Mouse (Mus musculus) mature B cell (primary cell): Measurements from ENCODE around the gene Klf7.

Source experiments
- in situ Hi-C: fragments of 300-500 bp; cut with MboI; formaldehyde crosslinking; loops from 2 replicates; pipeline ENCODE4 v1.14.3; 2019

Klf7 gene

DNA sequence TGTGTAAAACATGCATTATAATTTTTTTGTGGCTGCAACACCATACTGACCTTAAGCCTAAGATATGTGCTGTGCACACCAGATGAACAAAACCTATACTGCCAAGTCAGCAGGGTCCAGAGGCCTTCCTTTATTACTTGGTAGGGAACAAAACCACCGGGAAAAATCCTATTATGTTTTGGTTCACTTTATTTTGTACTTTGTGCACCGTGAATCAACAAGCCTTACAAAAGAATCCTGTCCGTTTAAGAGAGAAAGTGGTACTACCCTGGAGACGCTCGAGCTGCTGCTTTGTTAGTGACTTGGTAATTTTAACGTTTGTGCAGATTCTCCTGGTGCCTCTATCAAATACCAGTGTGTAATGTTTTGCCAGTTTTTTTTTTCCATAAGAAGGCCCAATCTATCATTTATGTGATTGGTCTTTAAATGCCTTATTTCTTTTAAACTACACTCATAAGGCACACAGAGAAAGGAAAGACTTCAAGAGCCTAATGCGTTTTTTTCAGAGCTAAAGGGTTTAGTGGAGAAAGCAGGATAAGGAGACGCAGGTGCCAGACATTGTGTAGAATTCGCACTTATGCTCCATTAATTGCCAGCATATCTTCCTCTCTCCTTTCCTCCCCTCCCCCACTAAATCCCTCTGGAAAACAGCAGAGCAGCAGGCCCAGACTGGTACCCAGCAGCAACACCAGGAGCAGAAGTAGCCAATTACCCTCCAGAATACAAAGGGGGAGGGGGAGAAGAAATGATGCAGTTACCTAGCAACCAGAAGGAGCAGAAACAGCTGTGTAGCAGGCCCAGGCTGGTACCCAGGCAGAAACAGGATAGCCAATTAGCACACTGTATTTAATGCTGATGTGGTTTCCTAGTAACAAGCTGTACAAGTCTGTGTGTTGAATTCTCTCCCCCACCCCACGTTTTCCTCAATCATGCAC lies 55.5 kb downstream of the Klf7 start:
- in situ Hi-C loops, result no loop called here

DNA sequence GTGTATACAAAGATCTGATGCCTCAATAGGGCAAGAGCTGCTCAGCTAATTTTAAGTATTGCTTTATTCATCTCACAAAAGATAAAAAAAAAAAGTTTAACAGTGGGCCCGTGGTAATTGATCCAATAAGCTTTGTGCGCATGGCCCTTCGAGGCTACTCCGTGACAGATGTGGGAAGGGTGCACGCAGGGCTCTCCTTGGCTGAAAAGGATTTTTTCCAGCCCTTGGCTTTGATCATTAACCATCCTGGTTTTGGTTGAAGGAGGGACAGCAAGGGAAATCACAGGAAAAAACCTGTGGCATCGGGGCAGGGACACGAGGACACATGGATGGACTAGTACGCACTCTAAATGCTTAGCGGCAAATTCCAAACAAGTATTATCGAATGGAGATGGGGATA lies 60.6 kb downstream of the Klf7 start:
- in situ Hi-C loops, result no loop called here

- in situ Hi-C loops, result no loop called here
Measured at GRCm38 (mm10) chr1:64060699-64061454, 61.2 kb downstream of the Klf7 start.

GRCm38 (mm10) chr1:64060116-64060515 lies 62.0 kb downstream of the Klf7 start:
- in situ Hi-C loops, result no loop called here

DNA sequence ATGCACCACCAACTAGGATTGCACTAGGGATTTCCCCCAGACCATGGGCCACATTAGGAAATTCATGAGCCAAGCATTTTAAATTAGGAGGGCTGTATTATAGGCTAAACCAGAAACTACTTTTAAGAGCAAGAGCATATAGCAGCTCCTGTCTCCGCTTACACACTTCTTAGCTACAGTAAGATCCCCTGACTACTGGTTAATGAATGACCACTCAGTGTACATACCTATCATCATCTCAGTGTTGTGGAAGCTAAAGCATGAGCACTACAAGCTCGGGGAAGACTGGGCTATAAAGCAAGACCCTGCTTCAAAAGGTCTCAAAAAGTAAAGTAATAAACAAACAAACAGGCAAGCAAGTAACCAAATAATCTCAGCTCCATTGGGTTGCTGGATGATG lies 65.5 kb downstream of the Klf7 start:
- in situ Hi-C loops, result no loop called here

DNA sequence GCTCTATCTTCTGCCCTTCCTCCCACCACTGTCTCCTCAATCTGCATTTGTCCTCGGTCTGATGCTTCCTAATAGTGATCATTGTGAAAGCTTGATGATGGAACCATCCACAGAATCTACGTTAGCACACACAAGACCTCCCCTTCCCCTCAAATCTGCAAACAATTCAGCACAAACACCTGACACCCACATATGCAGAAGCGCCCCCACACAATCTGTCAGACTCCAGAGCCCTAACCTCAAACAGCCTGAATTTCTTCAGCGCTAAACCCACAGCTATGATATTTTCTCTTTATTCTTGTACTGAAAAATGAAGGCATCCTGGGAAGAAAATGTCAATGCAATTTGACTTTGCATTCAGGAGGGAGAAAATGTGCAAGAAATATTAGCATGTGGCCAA lies 66.1 kb downstream of the Klf7 start:
- in situ Hi-C loops, result no loop called here

DNA sequence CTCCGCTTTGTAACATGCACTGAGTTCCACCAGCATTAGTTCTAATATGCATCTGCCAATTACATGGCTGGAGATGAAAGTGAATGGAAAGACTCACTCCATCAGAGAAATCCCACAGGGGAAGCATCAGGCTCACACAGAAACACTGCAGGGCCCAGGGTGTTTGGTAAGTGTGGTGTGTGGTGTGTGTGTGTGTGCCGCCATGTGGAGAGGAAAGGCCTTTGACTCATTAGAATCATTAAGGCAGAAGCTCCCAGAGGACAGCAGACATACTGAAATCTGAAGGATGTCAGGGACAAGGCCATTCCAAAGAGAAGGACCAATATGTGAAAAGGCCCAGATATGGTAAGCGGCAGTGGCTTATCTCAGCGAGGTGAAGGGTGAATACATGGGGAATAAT lies 66.9 kb downstream of the Klf7 start:
- in situ Hi-C loops, result no loop called here

GRCm38 (mm10) chr1:64052069-64052750 lies 69.9 kb downstream of the Klf7 start:
- in situ Hi-C loops, result no loop called here

DNA sequence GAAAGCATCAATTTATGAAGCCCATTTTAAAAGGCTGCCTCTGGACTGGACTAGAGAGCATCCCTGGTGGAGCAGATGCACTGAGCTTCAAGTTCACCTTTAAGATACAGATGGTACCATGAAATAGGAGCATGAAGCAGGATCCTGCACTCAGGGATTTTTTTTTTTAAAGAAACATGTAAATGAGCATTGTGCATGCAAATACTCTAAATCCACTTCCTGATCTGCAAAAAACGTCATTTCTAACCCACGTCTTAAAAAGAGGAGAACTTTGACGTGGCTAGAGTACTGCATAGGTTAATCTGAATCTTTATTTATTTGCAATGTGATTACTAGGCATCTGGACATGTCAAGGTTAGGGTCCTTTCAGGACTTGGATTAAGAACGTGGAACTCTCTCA lies 73.5 kb downstream of the Klf7 start:
- in situ Hi-C loops, result no loop called here

GRCm38 (mm10) chr1:64046802-64047156 lies 75.3 kb downstream of the Klf7 start:
- in situ Hi-C loops, result no loop called here

DNA sequence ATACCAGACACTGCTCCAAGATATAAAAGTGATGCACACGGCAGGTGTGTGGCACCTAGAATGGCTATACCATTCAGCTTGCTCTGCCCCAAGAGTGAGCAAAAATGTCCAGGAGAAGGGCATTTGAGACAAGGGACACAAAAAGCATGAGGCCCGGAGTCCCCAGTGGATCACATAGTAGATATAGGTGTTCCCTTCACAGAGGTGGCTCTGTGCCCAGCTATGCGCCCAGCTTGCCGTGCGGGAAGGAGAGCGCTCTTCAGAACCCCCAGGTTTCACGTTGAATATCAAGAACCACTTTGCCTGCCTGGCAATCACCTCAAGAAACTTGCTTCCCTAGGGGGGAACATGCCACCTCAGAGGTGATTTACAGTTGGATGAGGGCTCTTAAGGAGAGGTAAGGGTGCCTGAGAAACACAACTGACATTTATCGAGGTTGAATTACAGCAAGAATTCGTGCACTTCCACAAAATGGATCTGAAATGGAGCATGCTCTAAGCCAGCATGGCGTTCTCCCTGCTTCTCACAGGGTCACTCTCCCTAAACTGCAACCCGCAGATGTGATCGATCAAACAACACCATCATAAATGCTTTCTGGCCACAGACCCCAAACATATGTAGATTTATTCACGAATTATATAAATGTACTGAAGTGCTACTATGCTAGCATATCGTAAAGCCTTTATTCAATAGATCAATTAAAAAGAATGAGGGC lies 75.8 kb downstream of the Klf7 start:
- in situ Hi-C loops, result no loop called here

DNA sequence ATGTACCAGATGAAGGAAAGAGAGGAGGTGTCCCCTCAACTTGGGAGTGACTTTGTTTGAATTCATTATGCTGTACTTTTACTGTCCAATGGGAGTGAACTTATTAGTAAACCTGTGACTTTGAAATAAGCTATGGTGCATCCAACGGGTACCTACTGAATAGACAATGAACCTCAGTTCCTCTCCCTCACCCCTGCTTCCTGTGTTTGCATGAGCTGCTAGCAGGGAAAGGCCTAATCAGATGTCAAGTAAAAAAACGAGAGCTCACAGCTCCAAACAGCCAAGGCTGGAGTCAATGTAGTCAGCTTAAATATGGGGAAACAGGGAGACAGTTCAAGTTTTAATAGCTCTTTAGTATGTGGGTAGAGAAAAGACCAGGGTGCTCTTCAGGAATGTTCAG lies 77.5 kb downstream of the Klf7 start:
- in situ Hi-C loops, result no loop called here

GRCm38 (mm10) chr1:64040831-64041383 lies 81.2 kb downstream of the Klf7 start:
- in situ Hi-C loops, result no loop called here

GRCm38 (mm10) chr1:64040061-64040686 lies 81.9 kb downstream of the Klf7 start:
- in situ Hi-C loops, result no loop called here

DNA sequence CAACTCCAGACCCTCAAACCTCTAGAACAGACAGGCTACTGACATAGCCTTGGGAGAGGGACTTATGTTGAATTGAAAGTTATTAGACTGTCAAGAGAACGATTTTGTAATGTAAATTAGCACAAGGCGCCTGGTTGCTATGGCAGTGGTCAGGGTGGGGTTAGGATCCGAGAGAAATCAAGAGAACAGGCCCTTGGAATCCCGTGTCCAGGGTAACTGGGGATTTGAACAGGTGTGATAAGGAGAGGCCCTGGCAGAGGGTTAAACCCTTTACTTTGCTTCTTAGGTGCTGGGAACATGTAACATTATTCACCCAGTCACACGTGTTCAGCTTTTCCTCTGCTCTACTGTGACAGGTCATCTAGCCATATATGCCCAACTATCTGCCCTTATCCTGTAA lies 83.7 kb downstream of the Klf7 start:
- in situ Hi-C loops, result no loop called here

DNA sequence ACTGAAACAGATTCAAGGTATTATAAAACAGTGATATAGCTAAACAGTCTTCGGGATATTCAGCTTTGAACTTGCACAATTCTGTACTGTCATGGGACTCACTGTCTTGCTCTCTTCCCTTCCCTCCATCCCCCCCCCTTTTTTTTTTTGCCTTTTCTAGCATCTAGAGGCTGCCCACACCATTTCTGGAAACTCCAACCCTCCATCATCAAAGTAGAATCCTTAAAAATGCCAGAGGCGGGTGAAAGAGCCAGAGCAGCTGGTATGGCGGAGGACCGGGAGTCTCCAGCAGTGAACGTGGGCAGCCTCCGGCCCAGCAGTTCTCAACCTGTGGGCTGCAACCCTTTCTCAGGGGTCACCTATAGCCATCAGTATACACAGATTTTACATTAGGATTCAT lies 84.3 kb downstream of the Klf7 start:
- in situ Hi-C loops, result no loop called here

GRCm38 (mm10) chr1:64036881-64037452 lies 85.1 kb downstream of the Klf7 start:
- in situ Hi-C loops, result no loop called here

- in situ Hi-C loops, result no loop called here
Measured at GRCm38 (mm10) chr1:64035804-64036203, 86.3 kb downstream of the Klf7 start.

DNA sequence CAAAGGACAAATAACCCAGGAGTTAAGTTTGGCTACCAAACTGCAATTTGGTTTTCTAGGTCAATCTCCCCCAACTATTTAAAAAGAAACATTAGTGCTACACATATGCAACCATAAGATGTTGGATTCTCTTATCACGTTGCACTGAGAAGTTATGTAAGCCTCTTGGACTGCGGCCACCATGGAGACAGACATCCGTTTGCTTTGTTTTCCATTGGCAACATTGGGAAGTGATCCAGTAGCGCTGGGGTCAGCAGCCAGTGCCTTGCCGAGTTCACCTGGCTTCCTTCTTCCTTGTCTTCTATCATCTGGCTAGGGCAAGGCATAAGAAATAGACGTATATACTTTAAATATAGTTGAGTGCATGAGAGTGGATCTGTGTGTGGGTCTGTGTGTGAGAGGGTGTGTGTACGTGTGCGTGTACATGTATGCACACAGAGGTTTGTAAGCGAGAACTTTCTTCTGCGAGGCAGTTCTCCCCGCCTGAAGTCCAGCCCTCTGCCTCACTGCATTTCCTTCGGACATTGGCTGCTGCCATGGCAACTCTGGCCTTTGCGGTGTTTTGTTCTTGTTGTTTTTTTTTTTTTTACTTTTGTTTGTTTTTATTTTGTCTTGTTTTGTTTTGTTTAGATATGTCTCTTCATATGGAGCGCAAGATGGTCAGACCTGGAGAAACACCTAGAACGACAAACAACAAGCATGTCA lies 86.8 kb downstream of the Klf7 start:
- in situ Hi-C loops, result no loop called here
